Mouse (Mus musculus) cerebellum, adult 2 months (tissue): ENCODE measurements around the gene Nup155. TPM values are rescaled to one million over a fixed set of nuclear protein-coding genes. Genes with fewer than 3 reads are reported as not detected.
"Not testable (repeated sequence)": the region's sequence is repeated elsewhere in the genome, so short reads cannot be mapped to it uniquely, and the experiment has no call there.

Source experiments
- DNase-seq, 2 experiments: peaks; one replicate each; pipeline ENCODE4 v3.0.0; 2021
- H3K27ac ChIP-seq: fragments of 200-500 bp; 2 replicates; pipeline ENCODE4 v1.5.1; 2012; ENCODE audit warnings: low read length, control low read depth, inconsistent platforms; ENCODE audit not compliant: insufficient read depth
- H3K27me3 ChIP-seq: fragments of 200-500 bp; 2 replicates; pipeline ENCODE4 v1.6.1; 2012; ENCODE audit warnings: inconsistent platforms, mild to moderate bottlenecking, low read length, moderate library complexity; ENCODE audit not compliant: control insufficient read depth, insufficient read depth
- H3K4me1 ChIP-seq: fragments of 200-500 bp; 2 replicates; pipeline ENCODE4 v1.6.1; 2011; ENCODE audit warnings: low read length; ENCODE audit not compliant: control insufficient read depth, insufficient read depth
- H3K4me3 ChIP-seq: fragments of 200-500 bp; replicated peaks from 2 replicates; pipeline ENCODE3; 2011; ENCODE audit warnings: mild to moderate bottlenecking, low read depth, low read length, control low read depth; ENCODE audit not compliant: insufficient read depth
- CTCF ChIP-seq: fragments of 200-500 bp; IDR thresholded peaks from 2 replicates; pipeline ENCODE4 v1.5.1; 2011; ENCODE audit warnings: low read depth, mild to moderate bottlenecking, control low read depth, low read length, moderate library complexity, borderline replicate concordance; ENCODE audit not compliant: insufficient read depth
- POLR2A ChIP-seq: fragments of 200-500 bp; IDR thresholded peaks from 2 replicates; pipeline ENCODE4 v1.6.1; 2011; ENCODE audit warnings: low read length, control low read depth, borderline replicate concordance; ENCODE audit not compliant: insufficient read depth
- WGBS: fragments of 180-500 bp; shearing (Covaris S2); methylation state at CpG from one replicate; pipeline ENCODE4 v1.1.7; 2018; 5-methylcytosine and 5-hydroxymethylcytosine counted together
- polyA plus RNA-seq: library from polyadenylated mRNA; depleted of rRNA; stranded (reverse); fragments of >200 nt; gene quantifications from 2 replicates; pipeline ENCODE4 v1.2.3, GENCODE M21; 2012; rRNA removed

Nup155 gene
- 14.9 and 15.7 TPM in 2 replicates for polyA plus RNA-seq

DNA sequence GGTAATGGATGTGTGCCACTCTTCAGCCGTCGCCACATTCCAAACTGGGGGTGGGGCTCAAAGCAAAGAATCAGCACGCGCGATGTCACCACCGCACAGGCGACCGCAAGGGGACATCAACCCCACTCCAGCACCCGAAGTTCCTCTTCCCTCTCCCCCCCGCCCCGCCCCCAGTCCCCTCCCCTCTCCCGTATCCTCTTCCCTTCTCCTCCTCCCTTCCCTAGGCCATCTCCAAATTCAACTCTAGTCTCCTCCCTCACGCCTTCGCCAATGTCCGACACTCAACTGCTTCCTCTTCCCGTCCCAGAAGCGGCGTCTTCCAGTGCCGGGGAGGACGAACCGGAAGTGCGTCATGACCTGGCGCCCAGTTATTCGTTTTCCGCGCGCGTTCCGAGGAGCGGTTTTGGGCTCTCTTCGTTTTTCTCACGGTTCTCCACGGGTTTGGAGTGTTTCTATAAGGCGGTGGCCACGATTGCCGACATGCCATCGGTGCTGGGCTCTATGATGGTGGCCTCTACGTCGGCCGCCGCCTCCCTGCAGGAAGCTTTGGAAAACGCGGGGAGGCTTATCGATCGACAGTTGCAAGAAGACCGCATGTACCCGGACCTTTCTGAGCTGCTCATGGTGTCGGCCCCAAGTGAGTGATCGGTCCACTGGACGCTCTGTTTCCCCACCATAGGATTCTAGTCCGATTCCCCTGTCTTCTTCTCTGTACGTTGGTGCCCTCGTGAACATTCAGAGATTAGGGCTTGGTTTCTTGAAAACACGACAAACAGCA lies at the start of gene Nup155:
TSS of gene Nup155 (plus strand) at position 308 of the 778 bp plus-strand sequence.
- Histone ChIP-seq H3K4me3 (peak within 1 kb of the TSS; percentile 92), H3K27me3 (no peaks in the 10 kb centered on the region), H3K4me1 (peaks cover 3% of the 10 kb centered on the region; the same call in 1 of the 2 replicates), H3K27ac (no peak within 1 kb of the TSS)
- TF ChIP-seq CTCF (no peak), POLR2A (peak; percentile 58; the same call in 1 of the 2 replicates)
- WGBS = under 1% methylated on average over 54 of the region's 54 CpGs
- DNase-seq = peak; percentile 92 to 93

DNA sequence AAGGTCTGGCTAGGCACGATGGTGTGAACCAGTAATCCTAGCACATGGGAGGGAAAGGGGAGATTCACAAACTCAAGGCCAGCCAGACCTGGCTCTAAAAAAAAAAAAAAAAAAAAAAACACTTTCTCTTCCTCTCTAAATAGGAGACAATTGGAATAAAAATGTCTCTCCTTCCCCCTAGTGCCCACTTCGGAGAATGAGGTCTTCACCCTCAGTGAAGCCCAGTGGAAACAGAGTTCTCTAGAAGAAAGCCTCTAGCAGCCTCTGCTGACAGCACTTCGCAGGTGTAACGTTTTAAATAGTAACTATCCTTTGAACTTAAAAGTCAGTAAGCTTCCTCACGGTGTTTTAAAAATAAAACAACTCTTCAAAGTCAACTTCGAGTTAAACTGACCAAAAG lies 43.9 kb upstream of the Nup155 start:
- WGBS = 79% methylated on average over 6 of the region's 6 CpGs
- Histone ChIP-seq H3K4me3 (no peak overlapping the region), H3K4me1 (no peaks in the 10 kb centered on the region), H3K27me3 (no peaks in the 10 kb centered on the region), H3K27ac (no peak overlapping the region)
- DNase-seq = no peak
- no peak for TF ChIP-seq POLR2A
- no peak for TF ChIP-seq CTCF

GRCm38 (mm10) chr15:8073159-8073558 lies 35.9 kb upstream of the Nup155 start:
- not testable (repeated sequence) for H3K4me1 ChIP-seq, H3K27me3 ChIP-seq, H3K4me3 ChIP-seq, DNase-seq, H3K27ac ChIP-seq
- WGBS = 96% methylated on average over 3 of the region's 3 CpGs

DNA sequence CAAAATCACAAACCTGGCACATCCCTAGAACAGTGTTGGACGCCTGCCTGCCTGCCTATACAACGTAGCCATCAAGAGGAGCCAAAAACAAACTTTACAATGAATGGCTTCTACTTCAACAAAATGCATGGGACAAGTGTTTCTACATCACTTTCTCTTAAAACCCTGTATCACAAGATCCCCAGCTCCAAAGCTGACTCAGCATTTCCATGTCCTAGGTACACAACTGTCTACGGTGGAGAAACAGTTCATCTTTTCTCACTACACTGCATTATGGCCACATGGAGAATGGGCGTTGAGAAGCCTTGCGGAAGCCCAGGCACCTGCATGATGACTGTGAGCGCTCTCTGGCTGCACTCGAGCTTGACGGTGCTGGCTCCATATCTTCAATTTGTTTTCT lies 26.9 kb upstream of the Nup155 start:
- WGBS = 97% methylated on average over 8 of the region's 8 CpGs
- no peak for DNase-seq
- Histone ChIP-seq H3K27me3 (no peaks in the 10 kb centered on the region), H3K27ac (no peak overlapping the region), H3K4me3 (no peak overlapping the region), H3K4me1 (no peaks in the 10 kb centered on the region)
- TF ChIP-seq CTCF (no peak), POLR2A (no peak)

DNA sequence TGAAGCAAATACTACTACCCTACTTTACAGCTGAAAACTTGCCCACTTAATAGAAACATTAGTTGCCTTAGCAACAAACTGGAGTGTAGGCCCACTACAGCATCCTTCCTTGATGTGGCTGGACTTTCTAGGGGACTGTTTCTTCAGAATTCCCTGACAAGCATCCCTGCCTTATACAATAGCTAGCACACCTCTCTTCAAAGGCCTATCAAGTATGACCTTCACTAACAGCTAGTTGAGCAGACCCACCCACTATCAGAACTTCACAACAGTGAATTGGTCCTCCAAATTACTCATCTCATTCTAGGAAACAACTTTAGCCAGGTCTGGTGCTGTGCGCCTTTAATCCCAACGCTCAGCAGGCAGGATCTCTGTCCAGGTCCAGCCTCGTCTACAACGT lies 21.8 kb upstream of the Nup155 start:
- TF ChIP-seq CTCF = no peak
- TF ChIP-seq POLR2A = no peak
- 91% methylated on average over 4 of the region's 4 CpGs for WGBS
- no peak overlapping the region for H3K4me3 ChIP-seq
- no peaks in the 10 kb centered on the region for H3K27me3 ChIP-seq
- H3K4me1 ChIP-seq = no peaks in the 10 kb centered on the region
- H3K27ac ChIP-seq = no peak overlapping the region
- no peak for DNase-seq

DNA sequence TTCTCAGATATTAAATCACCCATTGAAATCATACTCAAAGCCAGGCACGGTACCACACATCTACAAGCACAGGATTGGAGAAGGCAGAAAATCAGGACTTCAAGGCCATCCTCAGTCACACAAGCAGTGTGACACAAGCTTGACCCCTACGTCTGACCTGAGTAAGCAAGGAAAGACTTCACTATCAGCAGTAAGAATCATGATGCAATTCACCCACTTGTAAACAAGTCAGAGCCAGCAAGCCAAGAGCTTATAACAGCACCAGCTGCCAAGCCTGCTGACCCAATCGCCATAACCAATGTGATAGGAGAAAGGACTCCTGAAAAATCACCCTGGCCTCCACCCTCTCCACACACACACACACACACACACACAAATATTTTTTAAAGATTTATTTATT lies 20.4 kb upstream of the Nup155 start:
- no peak for TF ChIP-seq CTCF
- TF ChIP-seq POLR2A = no peak
- H3K27ac ChIP-seq = no peak overlapping the region
- no peaks in the 10 kb centered on the region for H3K27me3 ChIP-seq
- no peak for DNase-seq
- 90% methylated on average over 3 of the region's 3 CpGs for WGBS
- no peaks in the 10 kb centered on the region for H3K4me1 ChIP-seq
- no peak overlapping the region for H3K4me3 ChIP-seq

DNA sequence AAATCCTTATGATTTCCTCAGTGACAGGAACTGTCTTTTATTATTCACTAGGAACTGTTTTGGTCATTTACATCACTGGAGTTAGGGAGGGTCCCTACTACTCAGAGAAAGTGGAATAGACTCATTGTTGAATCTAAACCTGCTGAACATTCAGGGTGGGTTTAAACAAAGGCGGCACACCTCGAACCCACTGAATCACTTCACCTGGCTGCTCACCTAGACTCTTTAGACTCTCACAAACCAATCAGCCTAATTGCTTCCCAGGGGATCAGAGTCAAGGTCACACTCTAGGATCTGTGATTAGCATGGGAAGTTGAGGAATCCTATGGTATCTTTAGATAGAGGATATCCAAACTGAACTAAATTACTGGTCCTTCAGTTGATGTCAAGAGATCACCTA lies 18.4 kb upstream of the Nup155 start:
- TF ChIP-seq POLR2A (no peak), CTCF (no peak)
- Histone ChIP-seq H3K27me3 (no peaks in the 10 kb centered on the region), H3K4me1 (no peaks in the 10 kb centered on the region), H3K4me3 (no peak overlapping the region), H3K27ac (no peak overlapping the region)
- DNase-seq = no peak
- WGBS = 98% methylated on average over 2 of the region's 2 CpGs

DNA sequence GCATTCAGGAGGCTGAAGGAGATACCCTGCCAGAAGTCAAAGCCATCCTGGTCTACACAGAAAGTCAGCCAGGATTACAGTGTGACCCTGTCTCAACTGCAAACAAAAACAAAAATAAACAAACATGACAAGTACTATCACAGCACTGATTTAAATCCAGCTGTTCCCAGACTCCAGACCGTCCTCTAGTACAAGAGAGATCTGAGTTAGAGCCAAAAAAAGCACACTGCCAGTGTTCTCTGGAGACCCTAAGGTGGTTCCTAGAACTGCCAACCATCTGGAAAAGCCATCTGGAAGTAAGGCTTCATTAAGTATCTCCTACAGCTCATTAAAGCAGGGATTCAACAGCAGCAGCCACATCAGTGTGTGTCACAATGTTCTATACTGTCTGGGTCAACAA lies 16.4 kb upstream of the Nup155 start:
- H3K4me3 ChIP-seq, H3K27ac ChIP-seq, DNase-seq, H3K4me1 ChIP-seq, H3K27me3 ChIP-seq: not testable (repeated sequence)
- WGBS = 52% methylated on average over 1 of the region's 1 CpGs
